Mouse (Mus musculus) gonadal fat pad, adult 2 months (tissue): ENCODE measurements around the gene Fmo2. TPM values are rescaled to one million over a fixed set of nuclear protein-coding genes. Genes with fewer than 3 reads are reported as not detected.

Experiments used
- DNase-seq: peaks from one replicate; pipeline ENCODE4 v3.0.0-alpha.2; 2012; ENCODE audit warnings: low read depth
- polyA plus RNA-seq: library from polyadenylated mRNA; depleted of rRNA; stranded (reverse); fragments of >200 nt; gene quantifications from 2 replicates; pipeline ENCODE4 v1.2.3, GENCODE M21; 2012

The Fmo2 gene
- polyA plus RNA-seq, 1 experiment: 36.4 TPM

GRCm38 (mm10) chr1:162891980-162892451 lies 6.5 kb downstream of the Fmo2 start:
- DNase-seq: no peak

- DNase-seq: no peak
Measured at GRCm38 (mm10) chr1:162888646-162889045, 9.9 kb downstream of the Fmo2 start.

GRCm38 (mm10) chr1:162887644-162888043 lies 10.9 kb downstream of the Fmo2 start:
- no peak for DNase-seq

- no peak for DNase-seq
Measured at GRCm38 (mm10) chr1:162886138-162886816, 12.2 kb downstream of the Fmo2 start.

- no peak for DNase-seq
Measured at GRCm38 (mm10) chr1:162882681-162883080, 15.8 kb downstream of the Fmo2 start.

- DNase-seq: no peak
Measured at GRCm38 (mm10) chr1:162879595-162880369, 18.7 kb downstream of the Fmo2 start.

- DNase-seq: no peak
Measured at GRCm38 (mm10) chr1:162875091-162875490, 23.4 kb downstream of the Fmo2 start.

GRCm38 (mm10) chr1:162871701-162872311 lies 26.7 kb downstream of the Fmo2 start:
- DNase-seq: no peak

- no peak for DNase-seq
Measured at GRCm38 (mm10) chr1:162870978-162871377, 27.5 kb downstream of the Fmo2 start.

- DNase-seq: no peak
Measured at GRCm38 (mm10) chr1:162867396-162867795, 31.1 kb downstream of the Fmo2 start.

- DNase-seq: no peak
Measured at GRCm38 (mm10) chr1:162866280-162866681, 32.2 kb downstream of the Fmo2 start, which contains the start of gene Fmo1. TSS of gene Fmo1 (minus strand) at chr1:162866610.

- DNase-seq: no peak
Measured at GRCm38 (mm10) chr1:162865493-162865830, 33.1 kb downstream of the Fmo2 start.

GRCm38 (mm10) chr1:162864816-162865492 lies 33.6 kb downstream of the Fmo2 start:
- DNase-seq: no peak

- no peak for DNase-seq
Measured at GRCm38 (mm10) chr1:162864279-162864678, 34.2 kb downstream of the Fmo2 start.

GRCm38 (mm10) chr1:162863579-162863978 lies 34.9 kb downstream of the Fmo2 start:
- DNase-seq: no peak

- no peak for DNase-seq
Measured at GRCm38 (mm10) chr1:162862328-162862727, 36.2 kb downstream of the Fmo2 start.

GRCm38 (mm10) chr1:162859996-162860605 lies 38.4 kb downstream of the Fmo2 start:
- DNase-seq: peak; percentile 24

GRCm38 (mm10) chr1:162859545-162859976 lies 39.0 kb downstream of the Fmo2 start:
- DNase-seq: no peak

- DNase-seq: no peak
Measured at GRCm38 (mm10) chr1:162858748-162859130, 39.8 kb downstream of the Fmo2 start.

GRCm38 (mm10) chr1:162857766-162858747 lies 40.5 kb downstream of the Fmo2 start:
- DNase-seq: no peak
